Mouse (Mus musculus) midbrain, embryonic 11.5 days (tissue): ENCODE measurements around the gene Gpx3. TPM values are rescaled to one million over a fixed set of nuclear protein-coding genes. Genes with fewer than 3 reads are reported as not detected.
A peak's percentile ranks its signal among the peaks of the same experiment; 100 is the strongest.

ENCODE experiments used
- ATAC-seq: fragments of 200-750 bp; cut with Nextera tagmentation; 2 replicates; pipeline ENCODE4 v1.8.0; 2017; ENCODE audit warnings: moderate TSS enrichment, moderate library complexity; ENCODE audit not compliant: low FRiP score
- DNase-seq: peaks from one replicate; pipeline ENCODE4 v3.0.0; 2015; ENCODE audit warnings: low spot score; ENCODE audit errors: missing footprints
- H3K27ac ChIP-seq: fragments of 300-500 bp; sonication (generic); 2 replicates; pipeline ENCODE4 v1.5.1; 2014; ENCODE audit warnings: low read depth, low read length
- H3K27me3 ChIP-seq: fragments of 300-500 bp; sonication (generic); 2 replicates; pipeline ENCODE4 v1.6.1; 2014; ENCODE audit warnings: mild to moderate bottlenecking, low read length, moderate library complexity, mixed read lengths; ENCODE audit not compliant: control insufficient read depth, insufficient read depth
- H3K36me3 ChIP-seq: fragments of 300-500 bp; sonication (generic); 2 replicates; pipeline ENCODE4 v1.6.1; 2014; ENCODE audit warnings: mild to moderate bottlenecking, low read length, moderate library complexity, mixed read lengths; ENCODE audit not compliant: control insufficient read depth, insufficient read depth
- H3K4me1 ChIP-seq: fragments of 300-500 bp; sonication (generic); 2 replicates; pipeline ENCODE4 v1.6.1; 2014; ENCODE audit warnings: low read length; ENCODE audit not compliant: control insufficient read depth, insufficient read depth
- H3K4me2 ChIP-seq: fragments of 300-500 bp; sonication (generic); 2 replicates; pipeline ENCODE4 v1.6.1; 2014; ENCODE audit warnings: mild to moderate bottlenecking, moderate library complexity
- H3K4me3 ChIP-seq: fragments of 300-500 bp; sonication (generic); 2 replicates; pipeline ENCODE4 v1.5.1; 2014; ENCODE audit warnings: low read depth, low read length
- H3K9ac ChIP-seq: fragments of 300-500 bp; sonication (generic); 2 replicates; pipeline ENCODE4 v1.6.1; 2014; ENCODE audit warnings: low read length
- H3K9me3 ChIP-seq: fragments of 300-500 bp; sonication (generic); 2 replicates; pipeline ENCODE4 v1.6.1; 2016; ENCODE audit warnings: low read length; ENCODE audit not compliant: control insufficient read depth
- WGBS: fragments of 180-500 bp; shearing (Covaris S2); extraction: QIAGEN DNeasy Blood & Tissue Kit; methylation state at CpG from one replicate; pipeline ENCODE4 v1.1.7; 2014; 5-methylcytosine and 5-hydroxymethylcytosine counted together
- polyA plus RNA-seq: library from polyadenylated mRNA; unstranded; fragments of >200 nt; fragmentation: Nextera tagmentation; extraction: Ambion mirVana; gene quantifications from 2 replicates; pipeline ENCODE4 v1.2.1, GENCODE M21; 2014

The Gpx3 gene
- polyA plus RNA-seq, 1 experiment from 2014 or later, result 57.2 TPM

DNA sequence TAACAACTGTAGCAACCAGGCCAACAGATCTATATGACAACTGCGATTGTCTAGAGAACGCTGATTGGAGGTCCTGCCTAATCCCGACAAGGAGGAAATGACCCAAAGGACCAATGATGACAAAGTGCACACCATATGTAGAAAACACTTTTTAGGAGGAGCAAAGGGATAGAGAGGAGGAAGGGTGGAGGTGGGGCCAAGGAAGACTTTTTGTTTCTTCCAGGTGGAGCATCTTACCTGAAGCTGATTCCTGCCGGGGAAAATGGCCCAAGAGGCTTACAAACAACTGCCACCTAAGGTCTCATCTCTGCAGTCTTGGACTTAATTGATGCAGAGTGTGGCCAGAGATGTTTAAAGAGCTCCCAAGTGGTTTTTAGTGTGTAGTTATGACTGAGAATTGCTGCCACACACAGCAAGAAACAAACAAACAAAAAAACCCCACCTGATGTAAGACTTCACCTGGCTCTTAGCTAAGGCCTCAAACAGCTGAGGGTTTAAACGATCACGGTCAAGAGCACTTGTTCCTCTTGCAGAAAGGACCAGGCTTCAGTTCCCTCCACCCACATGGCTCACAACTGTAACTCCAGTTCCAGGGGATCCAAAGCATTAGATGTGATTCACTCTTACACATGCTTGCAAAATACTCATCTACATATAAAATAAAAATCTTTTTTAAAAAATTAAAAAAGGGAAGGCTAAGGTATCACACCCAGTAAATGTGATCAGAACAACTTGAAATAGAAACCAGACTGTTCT lies 36.7 kb upstream of the Gpx3 start:
- no peak for ATAC-seq
- DNase-seq, result peak; percentile 78
- Histone ChIP-seq H3K36me3 (no peaks in the 10 kb centered on the region), H3K9ac (peak overlapping the region; percentile 99), H3K9me3 (no peaks in the 10 kb centered on the region), H3K4me1 (peaks cover 14% of the 10 kb centered on the region; the same call in 1 of the 2 replicates), H3K27me3 (no peaks in the 10 kb centered on the region), H3K27ac (peak overlapping the region; percentile 88), H3K4me3 (peak overlapping the region; percentile 96), H3K4me2 (peak overlapping the region; percentile 43)
- 78% methylated on average over 6 of the region's 6 CpGs for WGBS

DNA sequence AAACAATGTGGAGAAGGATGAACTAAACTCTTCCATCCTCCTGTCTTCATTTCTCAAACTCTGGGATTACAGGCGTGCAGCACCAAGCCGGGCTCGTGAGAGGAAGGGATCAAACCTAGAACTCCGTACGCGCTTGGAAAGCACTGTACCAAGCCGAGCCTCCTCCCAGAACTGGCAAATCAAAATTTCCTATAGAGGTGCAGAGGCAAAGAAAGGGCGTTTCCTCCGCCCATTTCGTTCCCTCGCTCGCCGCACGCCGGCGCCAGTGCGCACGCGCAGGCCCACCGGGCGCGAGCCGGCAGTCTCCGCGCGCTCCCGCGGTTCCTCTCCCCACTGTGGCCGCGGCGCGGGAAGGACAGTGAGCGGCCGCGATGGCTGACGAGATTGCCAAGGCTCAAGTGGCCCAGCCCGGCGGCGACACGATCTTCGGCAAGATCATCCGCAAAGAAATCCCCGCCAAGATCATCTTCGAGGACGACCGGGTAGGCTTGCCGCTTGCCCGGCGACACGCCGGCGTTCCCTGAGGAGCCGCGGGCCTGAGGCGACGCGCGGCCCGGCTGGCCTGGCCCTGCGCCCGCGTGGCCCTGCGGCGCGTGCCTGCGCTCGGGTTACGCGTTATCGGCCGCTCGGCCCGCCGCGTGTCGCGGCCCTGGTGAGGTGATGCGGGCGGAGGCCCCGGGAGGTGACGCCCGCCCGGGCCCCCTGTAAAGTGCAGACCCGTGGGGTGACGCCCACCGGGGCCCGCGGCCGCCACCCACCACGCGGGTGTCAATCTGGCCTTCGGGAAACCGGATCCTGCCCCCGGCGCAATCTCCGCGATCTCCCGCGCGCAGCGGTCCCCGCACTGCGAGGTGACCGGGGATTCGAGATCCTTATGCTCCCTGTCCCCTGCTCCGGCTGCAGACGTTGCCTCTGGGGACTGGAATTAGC lies 35.9 kb upstream of the Gpx3 start, which contains the start of gene Hint1:
Gene Hint1, plus strand, starts transcription at position 265 of the 930 bp plus-strand sequence.
- peak within 1 kb of the TSS; percentile 43 for H3K4me2 ChIP-seq
- no peaks in the 10 kb centered on the region for H3K9me3 ChIP-seq
- under 1% methylated on average over 101 of the region's 107 CpGs for WGBS
- H3K9ac ChIP-seq, result peak within 1 kb of the TSS; percentile 99
- peaks cover 11% of the 10 kb centered on the region; the same call in 1 of the 2 replicates for H3K4me1 ChIP-seq
- H3K4me3 ChIP-seq, result peak within 1 kb of the TSS; percentile 96
- peaks cover 2% of the 10 kb centered on the region for H3K36me3 ChIP-seq
- no peaks in the 10 kb centered on the region for H3K27me3 ChIP-seq
- ATAC-seq (peak; percentile 82), DNase-seq (peak; percentile 99)
- H3K27ac ChIP-seq, result peak within 1 kb of the TSS; percentile 88

DNA sequence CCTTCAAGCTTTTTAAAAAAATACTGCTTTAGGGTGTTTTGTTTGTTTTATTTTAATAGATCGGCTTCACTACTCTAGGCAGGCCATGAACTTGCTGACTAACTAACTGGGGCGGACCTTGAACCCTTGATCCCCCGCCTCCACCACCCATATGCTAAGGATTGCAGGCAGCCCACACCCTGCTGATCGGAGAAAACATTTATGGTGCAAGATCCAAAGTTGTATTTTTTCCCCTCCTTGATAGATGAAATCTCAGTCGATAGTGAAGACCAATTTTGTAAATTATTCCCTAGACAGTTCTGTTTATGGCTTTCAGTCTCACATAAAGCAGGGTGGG lies 35.2 kb upstream of the Gpx3 start:
- Histone ChIP-seq H3K27me3 (no peaks in the 10 kb centered on the region), H3K9ac (peak overlapping the region; percentile 99), H3K27ac (no peak overlapping the region; the same call in 1 of the 2 replicates), H3K4me1 (peaks cover 11% of the 10 kb centered on the region; the same call in 1 of the 2 replicates), H3K4me3 (peak overlapping the region; percentile 96), H3K9me3 (no peaks in the 10 kb centered on the region), H3K4me2 (peak overlapping the region; percentile 43), H3K36me3 (peaks cover 7% of the 10 kb centered on the region)
- 2% methylated on average over 5 of the region's 5 CpGs for WGBS
- DNase-seq, result peak; percentile 96
- ATAC-seq, result peak; percentile 45

DNA sequence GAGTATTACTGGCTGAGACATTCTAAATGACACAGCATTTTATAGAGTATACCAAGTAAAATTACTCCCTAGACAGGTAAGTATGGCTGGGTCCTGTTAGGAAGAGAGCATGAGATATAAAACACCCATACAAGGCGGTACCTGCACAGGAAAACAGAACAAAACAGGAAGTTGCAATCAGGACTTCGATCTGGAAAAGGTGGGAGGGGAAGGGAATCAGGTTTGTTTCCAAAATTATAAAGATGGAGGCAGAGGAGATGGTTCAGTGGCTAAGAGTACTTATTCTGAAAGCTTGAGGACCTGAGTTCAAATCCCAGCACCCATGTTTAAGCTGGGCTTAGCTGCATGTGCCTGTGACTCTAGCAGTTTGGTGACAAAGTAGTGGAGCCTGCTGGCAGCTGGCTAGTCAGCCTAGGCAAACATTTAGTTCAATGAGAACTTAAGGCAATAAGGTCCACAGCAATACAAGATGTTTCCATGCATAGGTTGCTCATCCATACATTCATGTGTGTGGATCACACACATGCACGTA lies 34.3 kb upstream of the Gpx3 start:
- Histone ChIP-seq H3K27ac (no peak overlapping the region), H3K9ac (no peak overlapping the region), H3K4me2 (peak overlapping the region; percentile 43), H3K4me3 (no peak overlapping the region; the same call in 1 of the 2 replicates), H3K36me3 (peaks cover 9% of the 10 kb centered on the region), H3K27me3 (no peaks in the 10 kb centered on the region), H3K9me3 (no peaks in the 10 kb centered on the region), H3K4me1 (peaks cover 11% of the 10 kb centered on the region; the same call in 1 of the 2 replicates)
- DNase-seq (peak; percentile 82), ATAC-seq (no peak)
- 89% methylated on average over 3 of the region's 3 CpGs for WGBS

DNA sequence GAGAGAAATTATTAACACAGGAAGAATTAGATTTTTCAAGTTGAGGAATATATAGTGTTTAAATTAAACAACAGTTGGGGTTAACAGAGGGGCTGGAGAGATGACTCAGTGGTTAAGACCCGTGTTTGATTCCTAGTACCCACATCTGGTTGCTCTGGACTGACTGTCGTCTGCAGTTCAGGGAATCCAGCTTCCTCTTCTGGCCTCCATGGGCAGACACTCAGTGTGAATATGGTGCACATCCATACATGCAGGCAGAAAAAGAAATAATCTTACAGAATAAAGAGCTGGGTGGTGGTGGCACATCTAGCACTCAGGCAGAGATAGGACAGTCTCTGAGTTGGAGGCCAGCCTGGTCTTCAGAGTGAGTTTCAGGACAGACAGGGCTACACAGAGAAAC lies 33.8 kb upstream of the Gpx3 start:
- H3K4me1 ChIP-seq, result peaks cover 11% of the 10 kb centered on the region; the same call in 1 of the 2 replicates
- H3K9ac ChIP-seq, result 0 out of 2 replicates have a peak overlapping the region, but pooled peaks have one; percentile 9
- ATAC-seq (no peak), DNase-seq (peak; percentile 64)
- peaks cover 11% of the 10 kb centered on the region for H3K36me3 ChIP-seq
- no peaks in the 10 kb centered on the region for H3K9me3 ChIP-seq
- no peak overlapping the region for H3K4me3 ChIP-seq
- H3K4me2 ChIP-seq, result no peak overlapping the region
- no peaks in the 10 kb centered on the region for H3K27me3 ChIP-seq
- WGBS, result 85% methylated on average over 2 of the region's 2 CpGs
- no peak overlapping the region for H3K27ac ChIP-seq

DNA sequence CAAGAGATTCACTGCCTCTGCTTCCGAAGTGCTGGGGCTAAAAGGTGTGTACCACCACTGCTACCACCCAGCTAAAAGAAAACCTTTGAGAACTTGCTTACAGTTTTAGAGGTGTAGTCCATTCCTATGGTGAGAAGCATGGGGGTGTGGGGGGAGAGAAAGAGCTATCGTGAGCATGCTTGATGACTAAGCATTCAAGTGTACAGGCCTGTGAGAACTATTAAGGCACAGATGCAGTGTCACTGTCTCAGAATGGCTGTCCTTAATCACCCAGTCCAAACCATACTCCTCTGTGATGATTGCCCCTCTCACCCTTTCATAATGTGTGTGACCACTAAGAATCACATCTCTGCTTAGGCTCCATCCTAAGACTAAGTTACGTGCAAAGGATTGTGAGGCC lies 32.9 kb upstream of the Gpx3 start:
- Histone ChIP-seq H3K27me3 (no peaks in the 10 kb centered on the region), H3K9ac (no peak overlapping the region), H3K4me3 (no peak overlapping the region), H3K27ac (no peak overlapping the region), H3K36me3 (peaks cover 18% of the 10 kb centered on the region), H3K4me2 (no peak overlapping the region), H3K9me3 (no peaks in the 10 kb centered on the region), H3K4me1 (peaks cover 11% of the 10 kb centered on the region; the same call in 1 of the 2 replicates)
- DNase-seq (peak; percentile 62), ATAC-seq (no peak)
- WGBS, result 90% methylated on average over 3 of the region's 3 CpGs

DNA sequence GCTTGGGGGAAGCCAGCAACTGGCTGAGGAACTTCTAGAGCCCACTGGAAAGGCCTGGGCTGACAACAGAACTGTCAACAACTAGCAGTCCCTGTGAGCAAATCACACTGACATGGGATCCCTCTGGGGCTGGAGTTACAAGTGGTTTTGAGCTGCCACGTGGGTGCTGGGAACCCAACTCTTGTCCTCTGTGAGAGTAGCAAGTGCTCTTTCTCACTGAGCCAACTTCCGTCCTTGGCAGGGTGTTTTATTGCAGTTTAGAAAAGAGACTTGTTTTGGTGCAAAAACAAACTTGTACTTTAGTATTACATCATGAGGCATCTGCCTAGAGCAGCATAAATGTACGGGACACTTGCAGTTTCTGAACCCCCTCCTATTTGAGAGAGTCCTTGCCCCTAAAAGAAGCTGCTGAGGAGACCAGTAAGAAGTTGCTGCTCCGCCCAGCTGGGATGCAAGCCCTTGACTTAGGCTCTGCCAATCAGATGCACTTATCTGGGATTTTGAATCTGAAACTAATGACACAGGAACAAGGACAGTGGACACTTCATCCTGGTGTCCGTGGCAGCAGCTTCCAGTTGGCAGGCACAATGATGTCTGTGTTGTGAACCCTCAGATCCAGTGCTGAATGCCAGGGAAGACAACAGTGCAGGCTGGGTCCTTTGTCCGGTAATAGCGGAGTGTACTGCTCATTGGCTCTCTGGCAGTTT lies 30.3 kb upstream of the Gpx3 start:
- H3K9me3 ChIP-seq, result no peaks in the 10 kb centered on the region
- ATAC-seq (no peak), DNase-seq (no peak)
- H3K9ac ChIP-seq, result no peak overlapping the region
- no peaks in the 10 kb centered on the region for H3K27me3 ChIP-seq
- WGBS, result 84% methylated on average over 7 of the region's 7 CpGs
- peaks cover 19% of the 10 kb centered on the region for H3K36me3 ChIP-seq
- H3K27ac ChIP-seq, result no peak overlapping the region
- no peak overlapping the region for H3K4me2 ChIP-seq
- no peak overlapping the region for H3K4me3 ChIP-seq
- peaks cover 9% of the 10 kb centered on the region; the same call in 1 of the 2 replicates for H3K4me1 ChIP-seq

DNA sequence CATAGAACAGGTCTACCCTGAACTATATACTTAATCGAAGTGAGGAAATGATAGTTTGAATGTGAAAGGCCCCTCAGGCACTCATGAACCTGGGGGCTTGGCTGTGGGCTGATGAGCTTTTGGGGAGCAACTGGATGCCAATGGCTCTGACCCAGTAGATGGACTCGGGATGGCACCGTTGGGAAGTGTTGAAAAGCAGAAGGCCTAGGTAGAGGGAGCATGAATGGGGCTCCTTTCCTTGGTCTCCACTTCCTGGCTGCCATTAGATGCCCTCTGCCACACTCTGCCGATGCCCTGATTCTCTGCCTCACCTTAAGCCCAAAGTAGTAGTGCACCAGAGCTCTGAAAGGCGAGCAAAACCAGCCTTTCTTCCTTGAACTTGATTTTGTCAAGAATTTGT lies 26.2 kb upstream of the Gpx3 start:
- H3K4me2 ChIP-seq, result no peak overlapping the region
- whole genome bisulfite sequencing, result 88% methylated on average over 5 of the region's 5 CpGs
- no peak overlapping the region for H3K4me3 ChIP-seq
- H3K9me3 ChIP-seq, result no peaks in the 10 kb centered on the region
- no peak overlapping the region for H3K27ac ChIP-seq
- H3K27me3 ChIP-seq, result no peaks in the 10 kb centered on the region
- H3K9ac ChIP-seq, result no peak overlapping the region
- ATAC-seq, result no peak
- peaks cover 2% of the 10 kb centered on the region; the same call in 1 of the 2 replicates for H3K4me1 ChIP-seq
- peak; percentile 65 for DNase-seq
- H3K36me3 ChIP-seq, result peaks cover 19% of the 10 kb centered on the region
